Mouse (Mus musculus) myocyte (in vitro differentiated cells): ENCODE measurements around the gene Racgap1. TPM values are rescaled to one million over a fixed set of nuclear protein-coding genes. Genes with fewer than 3 reads are reported as not detected.

Source experiments
- H3K27me3 ChIP-seq: one replicate; pipeline ENCODE4 v1.6.1; 2011; ENCODE audit not compliant: control insufficient read depth, insufficient read depth, insufficient read length
- H3K36me3 ChIP-seq: one replicate; pipeline ENCODE4 v1.6.1; 2011; ENCODE audit not compliant: control insufficient read depth, insufficient read depth
- H3K4me2 ChIP-seq: one replicate; pipeline ENCODE4 v1.6.1; 2011; ENCODE audit warnings: low read depth, control low read depth
- H3K4me3 ChIP-seq: one replicate; pipeline ENCODE4 v1.5.1; 2011; ENCODE audit warnings: mild to moderate bottlenecking, control low read depth, moderate library complexity
- H3K79me2 ChIP-seq: one replicate; pipeline ENCODE4 v1.6.1; 2011; ENCODE audit not compliant: control insufficient read depth, insufficient read depth
- H3ac ChIP-seq: one replicate; pipeline ENCODE4 v1.6.1; 2011; ENCODE audit not compliant: control insufficient read depth, insufficient read length
- CEBPB ChIP-seq: IDR thresholded peaks from 2 replicates; pipeline ENCODE4 v1.6.1; 2011; ENCODE audit warnings: mild to moderate bottlenecking, moderate library complexity; ENCODE audit not compliant: poor library complexity, insufficient read depth, severe bottlenecking
- E2F4 ChIP-seq: IDR thresholded peaks from one replicate; pipeline ENCODE4 v1.6.1; 2011; ENCODE audit warnings: mild to moderate bottlenecking, control low read depth, moderate library complexity; ENCODE audit not compliant: insufficient read depth
- MAX ChIP-seq: IDR thresholded peaks from one replicate; pipeline ENCODE4 v1.6.1; 2011; ENCODE audit warnings: low read depth, mild to moderate bottlenecking, control low read depth
- MYOD1 ChIP-seq, 3 experiments: IDR thresholded peaks; one replicate each; pipeline ENCODE4 v1.6.1; 2011; ENCODE audit warnings: control low read depth in 2 of 3, low read depth in 2 of 3, mild to moderate bottlenecking in 2 of 3, moderate library complexity in 1 of 3; ENCODE audit not compliant: insufficient read length in 2 of 3, control insufficient read depth in 1 of 3
- MYOG ChIP-seq, 3 experiments: IDR thresholded peaks; one replicate each; pipeline ENCODE4 v1.6.1; 2011; ENCODE audit warnings: control low read depth in 2 of 3, low read depth in 2 of 3, mild to moderate bottlenecking in 2 of 3; ENCODE audit not compliant: insufficient read length in 2 of 3, control insufficient read depth in 1 of 3, insufficient read depth in 1 of 3
- POLR2A ChIP-seq: IDR thresholded peaks from one replicate; pipeline ENCODE4 v1.6.1; 2011; ENCODE audit warnings: low read depth, mild to moderate bottlenecking, control low read depth, moderate library complexity; ENCODE audit not compliant: insufficient read length
- POLR2AphosphoS2 ChIP-seq: IDR thresholded peaks from one replicate; pipeline ENCODE4 v1.6.1; 2011; ENCODE audit warnings: low read depth, control low read depth; ENCODE audit not compliant: insufficient read length
- REST ChIP-seq: IDR thresholded peaks from one replicate; pipeline ENCODE4 v1.6.1; 2011; ENCODE audit warnings: mild to moderate bottlenecking, control low read depth, moderate library complexity; ENCODE audit not compliant: insufficient read depth, insufficient read length
- SRF ChIP-seq: IDR thresholded peaks from one replicate; pipeline ENCODE4 v1.6.1; 2011; ENCODE audit warnings: low read depth; ENCODE audit not compliant: control insufficient read depth, insufficient read length
- TCF12 ChIP-seq: IDR thresholded peaks from one replicate; pipeline ENCODE4 v1.6.1; 2011; ENCODE audit warnings: mild to moderate bottlenecking, control low read depth; ENCODE audit not compliant: poor library complexity, insufficient read depth, severe bottlenecking
- TCF3 ChIP-seq: IDR thresholded peaks from one replicate; pipeline ENCODE4 v1.6.1; 2011; ENCODE audit warnings: low read depth, control low read depth; ENCODE audit not compliant: insufficient read length
- USF1 ChIP-seq: IDR thresholded peaks from one replicate; pipeline ENCODE4 v1.6.1; 2011; ENCODE audit warnings: low read depth, mild to moderate bottlenecking, control low read depth, moderate library complexity
- polyA plus RNA-seq: library from polyadenylated mRNA; unstranded; fragments of >200 nt; fragmentation: generic; extraction: Trizol; gene quantifications from one replicate; pipeline ENCODE4 v1.2.1, GENCODE M21; 2012; ENCODE audit warnings: missing spikeins

Racgap1 gene
- polyA plus RNA-seq, 1 experiment: 99.0 TPM

DNA sequence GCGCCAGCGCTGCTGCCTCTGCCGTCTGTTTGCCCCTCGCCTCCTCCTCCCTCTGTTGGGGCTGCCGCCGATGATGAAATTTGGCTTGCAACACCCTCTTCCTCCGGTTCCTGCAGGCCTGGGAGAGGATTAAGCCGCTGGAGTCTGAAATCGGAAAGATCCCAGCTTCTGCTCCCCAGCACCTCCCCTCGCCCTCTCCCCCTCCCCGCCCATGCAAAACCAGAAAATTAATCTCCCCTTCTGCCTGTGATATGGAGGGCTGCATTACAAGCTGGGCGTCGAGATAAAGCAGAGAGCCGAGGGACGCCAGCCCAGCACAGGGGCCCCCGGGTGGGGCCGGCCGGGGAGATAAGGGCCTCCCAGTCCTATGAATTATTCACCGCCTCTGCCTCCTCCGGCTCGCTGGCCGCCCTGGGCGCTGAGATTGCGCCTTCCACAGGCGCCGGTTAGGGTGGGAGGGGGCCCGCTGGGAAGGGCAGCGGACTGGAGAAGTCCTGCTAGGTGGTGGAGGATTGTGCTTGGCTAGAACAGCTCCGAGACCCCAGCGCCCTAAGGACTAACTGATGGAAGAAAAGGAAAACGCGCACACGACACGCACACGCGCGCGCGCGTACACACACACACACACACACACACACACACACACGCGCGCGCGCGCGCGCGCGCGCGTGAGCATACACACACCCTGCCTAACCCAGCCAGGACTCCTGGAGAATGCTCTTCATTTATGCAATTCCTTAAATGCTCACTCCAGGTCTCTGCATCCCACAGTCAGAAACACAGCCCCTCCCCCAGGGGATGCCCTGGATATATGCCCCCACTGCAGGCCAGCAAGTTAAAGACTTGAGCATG lies 13.4 kb upstream of the Racgap1 start:
- Histone ChIP-seq H3K4me2 (peak overlapping the region; percentile 96), H3K36me3 (no peaks in the 10 kb centered on the region), H3ac (peak overlapping the region; percentile 27), H3K79me2 (no peaks in the 10 kb centered on the region), H3K4me3 (peak overlapping the region; percentile 21), H3K27me3 (peaks cover 2% of the 10 kb centered on the region)
- no peak for TF ChIP-seq E2F4
- peak in 1 of 3 experiments; percentile 41 for TF ChIP-seq MYOG (IDR thresholded peaks at IDR 0.05; ENCODE audit: control insufficient read depth in 1 of 3, insufficient read depth in 1 of 3, insufficient read length in 2 of 3, low read depth in 2 of 3)
- TF ChIP-seq TCF3: no peak
- no peak for TF ChIP-seq USF1
- no peak for TF ChIP-seq REST
- TF ChIP-seq CEBPB: peak; percentile 88
- no peak for TF ChIP-seq POLR2A

DNA sequence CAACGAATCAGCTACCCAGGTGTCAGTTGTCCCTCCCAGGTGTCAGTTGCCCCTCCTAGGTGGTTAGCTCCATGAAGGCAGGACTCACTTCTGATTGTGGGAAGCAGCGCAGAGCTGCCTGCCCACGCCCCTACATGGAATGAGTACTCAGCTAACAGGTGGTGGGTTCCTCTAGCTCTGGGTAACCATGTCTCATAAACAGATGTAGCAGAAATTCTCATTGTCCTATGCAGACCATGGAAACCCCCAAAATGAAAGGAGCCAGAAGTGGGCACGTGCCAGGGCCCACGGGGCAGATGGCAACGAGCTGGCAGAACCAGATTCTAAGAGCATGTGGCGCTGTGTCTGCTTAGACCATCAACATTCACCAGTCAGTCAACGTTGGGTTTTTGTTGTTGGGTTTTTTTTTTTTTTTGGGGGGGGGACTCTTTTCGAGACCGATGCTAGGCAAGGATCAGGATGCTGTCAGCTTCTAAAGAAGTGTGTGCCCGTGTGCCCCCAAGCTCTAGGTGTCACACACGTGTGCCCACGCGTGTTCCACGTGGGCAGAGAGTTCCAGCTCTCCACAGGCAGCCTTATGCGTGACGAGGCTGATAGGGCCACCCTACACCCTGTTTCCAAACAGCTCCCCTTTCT lies 12.6 kb upstream of the Racgap1 start:
- peak overlapping the region; percentile 96 for H3K4me2 ChIP-seq
- H3ac ChIP-seq: peak overlapping the region; percentile 27
- no peaks in the 10 kb centered on the region for H3K27me3 ChIP-seq
- H3K79me2 ChIP-seq: no peaks in the 10 kb centered on the region
- peak overlapping the region; percentile 21 for H3K4me3 ChIP-seq
- no peaks in the 10 kb centered on the region for H3K36me3 ChIP-seq
- TF ChIP-seq SRF (no peak), TCF3 (peak; percentile 16), USF1 (peak; percentile 9), MYOG (IDR thresholded peaks at IDR 0.05; ENCODE audit: control insufficient read depth in 1 of 3, insufficient read depth in 1 of 3, insufficient read length in 2 of 3, low read depth in 2 of 3) (peak in 2 of 3 experiments; percentile 17 to 82), POLR2A (peak; percentile 81), MAX (no peak), REST (no peak), TCF12 (peak; percentile 23), CEBPB (no peak), MYOD1 (IDR thresholded peaks at IDR 0.05; ENCODE audit: control insufficient read depth in 1 of 3, insufficient read length in 2 of 3, low read depth in 2 of 3) (peak in 2 of 3 experiments; percentile 81 to 82), E2F4 (no peak), POLR2AphosphoS2 (peak; percentile 76)

DNA sequence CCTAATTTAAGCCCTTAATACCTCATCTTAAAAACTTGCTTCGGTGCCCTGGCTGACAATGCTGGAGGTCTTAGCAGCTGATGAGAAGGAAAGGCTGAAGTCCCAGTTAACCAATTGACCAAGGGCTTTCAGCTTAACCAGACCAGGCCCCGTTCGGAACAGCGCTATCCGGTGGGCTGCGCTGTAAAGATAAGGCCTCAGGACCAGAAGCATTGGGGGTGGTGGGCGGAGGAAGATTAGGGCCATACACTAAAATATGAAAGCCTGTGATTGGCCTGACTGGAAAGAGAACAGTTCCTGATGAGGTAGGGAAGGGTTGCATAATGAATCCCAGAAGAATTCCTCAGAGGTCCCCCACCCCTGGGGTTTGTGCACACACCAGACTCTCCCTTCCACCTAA lies 10.9 kb upstream of the Racgap1 start:
- TF ChIP-seq REST (no peak), TCF3 (no peak), MYOD1 (IDR thresholded peaks at IDR 0.05; ENCODE audit: control insufficient read depth in 1 of 3, insufficient read length in 2 of 3, low read depth in 2 of 3) (no peak), MAX (no peak), USF1 (no peak), POLR2A (no peak), E2F4 (no peak), CEBPB (no peak), MYOG (IDR thresholded peaks at IDR 0.05; ENCODE audit: control insufficient read depth in 1 of 3, insufficient read depth in 1 of 3, insufficient read length in 2 of 3, low read depth in 2 of 3) (no peak), SRF (no peak), POLR2AphosphoS2 (no peak), TCF12 (no peak)
- no peak overlapping the region for H3K4me3 ChIP-seq
- H3K4me2 ChIP-seq: no peak overlapping the region
- no peaks in the 10 kb centered on the region for H3K79me2 ChIP-seq
- no peaks in the 10 kb centered on the region for H3K27me3 ChIP-seq
- H3ac ChIP-seq: no peak overlapping the region
- H3K36me3 ChIP-seq: no peaks in the 10 kb centered on the region

DNA sequence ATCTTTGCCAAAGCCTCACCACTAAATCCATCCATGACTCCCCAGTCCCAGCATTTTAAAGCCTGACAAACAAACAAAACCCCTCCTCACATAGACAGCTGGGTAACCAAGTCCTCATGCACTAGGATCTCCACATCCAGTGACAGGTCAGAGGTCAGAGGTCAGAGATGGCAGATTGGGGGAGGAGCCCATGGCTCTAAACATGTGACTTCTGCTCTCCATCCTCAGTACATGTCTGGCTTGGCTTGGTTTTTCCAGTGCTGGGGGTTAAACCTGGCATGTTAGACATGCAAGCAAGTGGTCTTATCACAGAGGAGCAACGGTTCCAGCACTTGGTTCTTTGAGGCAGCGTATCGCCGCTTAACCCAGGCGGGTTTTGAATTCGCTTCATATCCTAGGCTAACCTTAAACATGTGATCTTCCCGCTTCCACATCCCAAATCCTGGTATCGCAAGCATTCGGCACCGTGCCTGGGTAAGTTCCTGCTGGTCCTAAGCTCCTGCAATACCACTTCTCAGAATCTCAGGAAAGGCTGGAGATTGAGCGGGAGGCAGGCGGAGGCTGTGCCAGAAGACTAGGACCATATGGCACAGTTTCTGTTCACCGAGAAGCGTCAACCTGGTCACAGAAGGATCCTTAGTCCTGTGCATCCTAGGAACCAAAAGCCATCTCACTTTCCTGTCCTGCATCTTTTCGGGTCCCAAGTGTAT lies 9.8 kb upstream of the Racgap1 start:
- no peaks in the 10 kb centered on the region for H3K36me3 ChIP-seq
- no peak overlapping the region for H3ac ChIP-seq
- no peaks in the 10 kb centered on the region for H3K79me2 ChIP-seq
- H3K27me3 ChIP-seq: no peaks in the 10 kb centered on the region
- H3K4me3 ChIP-seq: no peak overlapping the region
- no peak overlapping the region for H3K4me2 ChIP-seq
- no peak for TF ChIP-seq MYOG (IDR thresholded peaks at IDR 0.05; ENCODE audit: control insufficient read depth in 1 of 3, insufficient read depth in 1 of 3, insufficient read length in 2 of 3, low read depth in 2 of 3)
- no peak for TF ChIP-seq REST
- no peak for TF ChIP-seq MAX
- TF ChIP-seq TCF12: no peak
- no peak for TF ChIP-seq POLR2A
- TF ChIP-seq E2F4: no peak
- TF ChIP-seq TCF3: no peak
- no peak for TF ChIP-seq USF1
- no peak for TF ChIP-seq POLR2AphosphoS2
- TF ChIP-seq CEBPB: no peak
- no peak for TF ChIP-seq SRF
- TF ChIP-seq MYOD1 (IDR thresholded peaks at IDR 0.05; ENCODE audit: control insufficient read depth in 1 of 3, insufficient read length in 2 of 3, low read depth in 2 of 3): no peak
